Mouse (Mus musculus) lung, postnatal 4 days (tissue): ENCODE data around the gene Magea1.
"Not testable (repeated sequence)": the region's sequence is repeated elsewhere in the genome, so short reads cannot be mapped to it uniquely, and the experiment has no call there.

Source experiments
- DNase-seq, 2 experiments: peaks; one replicate each; pipeline ENCODE4 v3.0.0; 2021

Gene Magea1

GRCm38 (mm10) chrX:155089693-155090092 lies at the start of gene Magea1:
Gene Magea1, minus strand, starts transcription at chrX:155089793.
- not testable (repeated sequence) for DNase-seq

GRCm38 (mm10) chrX:155128312-155128711 lies 38.7 kb upstream of the Magea1 start, which contains the start of gene Cldn34b2:
Gene Cldn34b2, minus strand, starts transcription at chrX:155128412.
- DNase-seq = not testable (repeated sequence)

DNA sequence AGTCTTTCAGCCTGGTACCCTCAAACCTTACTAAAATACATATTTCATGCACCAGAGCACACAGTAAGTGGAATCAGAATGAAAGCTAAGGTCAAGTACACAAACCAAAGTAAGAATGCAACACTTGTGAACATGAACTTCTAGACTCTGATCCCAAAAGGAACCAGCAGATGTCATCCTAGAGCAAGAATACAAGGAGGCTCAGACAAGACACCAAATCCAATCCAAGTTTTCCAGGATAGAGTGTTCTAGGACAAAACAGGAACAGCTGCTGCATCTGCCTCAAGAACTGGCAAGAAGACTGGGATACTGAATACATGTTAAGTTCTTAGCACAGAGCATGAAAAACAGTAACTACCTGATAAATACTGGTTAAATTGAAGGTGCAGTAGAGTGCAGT lies 8.4 kb upstream of the Magea1 start:
- no peak for DNase-seq

GRCm38 (mm10) chrX:155093566-155093965 lies 4.0 kb upstream of the Magea1 start, which contains the start of gene Magea2:
Gene Magea2, minus strand, starts transcription at chrX:155093666.
- DNase-seq = not testable (repeated sequence)

DNA sequence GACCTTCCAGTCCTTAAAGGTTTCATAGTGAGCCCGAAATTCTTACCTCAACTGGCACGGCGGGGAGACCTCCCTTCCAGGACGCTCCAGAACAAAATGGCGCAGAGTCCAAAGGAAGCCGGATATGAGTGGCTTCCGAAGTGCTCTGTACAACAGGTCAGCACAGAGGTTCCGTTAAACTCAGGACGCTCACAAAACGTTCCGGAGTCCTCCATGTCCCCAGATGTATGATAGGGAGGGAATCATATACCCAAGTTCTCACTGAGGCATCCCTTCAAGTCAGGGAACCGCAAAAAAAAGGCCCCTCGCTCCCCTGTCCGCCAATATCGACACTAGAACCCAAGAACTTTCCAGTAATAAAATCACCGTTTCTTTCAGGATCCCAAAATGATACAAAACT lies 26.5 kb downstream of the Magea1 start, which contains the start of gene Magea5:
TSS of gene Magea5 (minus strand) at position 101 of the 400 bp plus-strand sequence.
- DNase-seq = not testable (repeated sequence)
